Mouse (Mus musculus) G1E (cell line): ENCODE results near the gene Vta1. TPM values are rescaled to one million over a fixed set of nuclear protein-coding genes. Genes with fewer than 3 reads are reported as not detected.

Experiments used
- ATAC-seq: 2 replicates; pipeline ENCODE4 v1.8.0; 2016; ENCODE audit warnings: mild to moderate bottlenecking; ENCODE audit not compliant: insufficient number of reproducible peaks, poor library complexity, low FRiP score, severe bottlenecking; ENCODE audit errors: extremely low read depth
- DNase-seq: peaks from one replicate; pipeline ENCODE4 v3.0.0; 2012; ENCODE audit warnings: low spot score
- H3K27me3 ChIP-seq: 2 replicates; pipeline ENCODE4 v1.6.1; 2012; ENCODE audit warnings: mild to moderate bottlenecking, low read length, inconsistent platforms; ENCODE audit not compliant: insufficient read depth
- H3K36me3 ChIP-seq: replicated peaks from 2 replicates; pipeline ENCODE3; 2012; ENCODE audit warnings: mild to moderate bottlenecking, inconsistent platforms
- H3K4me1 ChIP-seq: 2 replicates; pipeline ENCODE4 v1.6.1; 2012; ENCODE audit warnings: low read depth, low read length, inconsistent platforms, mixed read lengths; ENCODE audit not compliant: insufficient read depth
- H3K4me3 ChIP-seq: 2 replicates; pipeline ENCODE4 v1.5.1; 2012; ENCODE audit warnings: low read depth, mild to moderate bottlenecking, inconsistent platforms, low read length, moderate library complexity, mixed read lengths
- H3K9me3 ChIP-seq: replicated peaks from 2 replicates; pipeline ENCODE4 v1.6.1; 2012; ENCODE audit warnings: inconsistent platforms
- CTCF ChIP-seq: IDR thresholded peaks from 2 replicates; pipeline ENCODE4 v1.5.1; 2012; ENCODE audit warnings: low read depth, low read length, inconsistent platforms, mixed read lengths
- GATA1 ChIP-seq: IDR thresholded peaks from 2 replicates; pipeline ENCODE4 v1.6.1; 2012; ENCODE audit warnings: borderline replicate concordance, low read length, inconsistent platforms, mixed read lengths
- GATA2 ChIP-seq: IDR thresholded peaks from 2 replicates; pipeline ENCODE4 v1.6.1; 2012; ENCODE audit warnings: low read depth, low read length, inconsistent platforms, borderline replicate concordance
- POLR2AphosphoS5 ChIP-seq: IDR thresholded peaks from 2 replicates; pipeline ENCODE4 v1.6.1; 2012; ENCODE audit warnings: low read depth, low read length, inconsistent platforms; ENCODE audit not compliant: insufficient replicate concordance
- TAL1 ChIP-seq: conservative IDR thresholded peaks from 2 replicates; pipeline ENCODE4 v1.6.1; 2012; ENCODE audit warnings: low read depth, low read length, inconsistent platforms, mixed read lengths
- polyA plus RNA-seq: library from polyadenylated mRNA; stranded (reverse); fragments of >175 nt; gene quantifications from 2 replicates; pipeline ENCODE4 v1.2.3, GENCODE M21; 2012
- total RNA-seq, 2 experiments: library from RNA; stranded (forward) in 1 of 2; stranded (reverse) in 1 of 2; fragments of 200-1000 nt in 1 of 2; fragments of >200 nt in 1 of 2; fragmentation: Nextera tagmentation in 1 of 2; gene quantifications; 2 replicates each; pipeline ENCODE4 v1.2.3; 2014 to 2017

Vta1 gene
- total and polyA plus RNA-seq, 3 experiments: 13.9 to 94.7 (median 82.3) TPM

DNA sequence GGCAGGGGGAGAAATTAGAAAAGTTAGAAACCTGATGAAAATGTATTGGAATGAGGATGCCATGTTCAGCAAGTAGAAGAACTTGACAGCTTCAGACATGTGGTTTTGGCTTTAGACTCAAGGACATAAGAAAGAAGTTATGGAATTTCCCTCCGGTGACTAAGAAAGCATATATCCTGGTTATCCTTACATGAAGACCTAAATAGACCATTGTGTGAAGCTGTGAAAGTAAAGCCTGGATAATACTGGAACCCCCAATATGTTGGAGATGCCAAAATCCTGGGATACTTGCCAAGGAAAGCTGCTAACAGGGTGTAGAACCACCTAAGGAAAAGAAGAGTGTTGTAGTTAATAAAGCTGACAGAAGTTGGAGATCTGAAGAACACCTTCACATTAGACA, 79.7 kb downstream of the Vta1 start:
- no peaks in the 10 kb centered on the region for H3K36me3 ChIP-seq
- H3K27me3 ChIP-seq: no peaks in the 10 kb centered on the region
- H3K9me3 ChIP-seq: no peaks in the 10 kb centered on the region
- ATAC-seq: no peak
- H3K4me1 ChIP-seq: no peaks in the 10 kb centered on the region
- H3K4me3 ChIP-seq: no peak overlapping the region
- no peak for DNase-seq
- no peak for TF ChIP-seq GATA2
- no peak for TF ChIP-seq GATA1
- no peak for TF ChIP-seq CTCF
- TF ChIP-seq POLR2AphosphoS5: no peak
- TF ChIP-seq TAL1: no peak

DNA sequence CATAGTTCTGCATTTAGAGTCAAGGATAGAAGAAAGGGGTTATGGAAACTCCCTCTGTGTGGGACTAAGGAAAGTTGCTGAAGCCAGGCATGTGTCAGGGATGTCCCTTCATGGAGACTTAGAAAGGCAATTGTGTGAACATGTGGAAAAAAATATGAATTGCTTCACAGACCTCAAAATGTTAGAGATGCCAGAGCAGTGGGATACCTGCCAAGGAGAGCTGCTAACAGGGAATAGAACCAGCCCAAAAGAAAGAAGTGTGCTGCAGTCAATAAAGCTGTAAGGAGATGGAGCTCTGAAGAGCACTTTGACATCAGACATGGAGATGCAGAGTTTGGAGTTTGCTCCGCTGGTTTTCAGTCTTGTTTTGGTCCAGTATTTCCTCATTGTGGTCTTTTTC, 86.2 kb downstream of the Vta1 start:
- H3K9me3 ChIP-seq: no peaks in the 10 kb centered on the region

DNA sequence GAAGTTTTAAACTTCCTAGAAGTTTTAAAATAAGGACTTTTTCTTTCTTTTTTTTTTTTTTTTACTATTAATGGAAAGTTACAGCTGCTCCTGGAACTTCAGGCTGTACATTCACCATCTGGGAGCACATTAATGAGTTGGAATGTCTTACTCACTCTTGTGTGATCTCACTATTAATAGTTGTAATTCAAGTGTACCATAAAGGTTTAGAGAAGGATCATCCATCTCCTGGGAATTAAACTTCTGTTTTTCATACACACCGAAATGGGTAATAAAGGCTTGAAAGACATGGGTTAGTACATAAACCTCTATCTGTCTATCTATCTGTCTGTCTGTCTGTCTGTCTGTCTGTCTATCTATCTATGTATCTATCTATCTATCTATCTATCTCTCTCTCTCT, 87.1 kb downstream of the Vta1 start:
- Histone ChIP-seq H3K27me3 (no peaks in the 10 kb centered on the region), H3K4me3 (no peak overlapping the region)
- no peak for ATAC-seq

More for the DNA sequence above, 86.2 kb downstream of the Vta1 start:
- ATAC-seq (no peak), DNase-seq (no peak)
- Histone ChIP-seq H3K4me3 (no peak overlapping the region), H3K36me3 (no peaks in the 10 kb centered on the region), H3K27me3 (no peaks in the 10 kb centered on the region), H3K4me1 (no peaks in the 10 kb centered on the region)
- TF ChIP-seq GATA1 (no peak), CTCF (no peak), POLR2AphosphoS5 (no peak), TAL1 (no peak), GATA2 (no peak)

DNA sequence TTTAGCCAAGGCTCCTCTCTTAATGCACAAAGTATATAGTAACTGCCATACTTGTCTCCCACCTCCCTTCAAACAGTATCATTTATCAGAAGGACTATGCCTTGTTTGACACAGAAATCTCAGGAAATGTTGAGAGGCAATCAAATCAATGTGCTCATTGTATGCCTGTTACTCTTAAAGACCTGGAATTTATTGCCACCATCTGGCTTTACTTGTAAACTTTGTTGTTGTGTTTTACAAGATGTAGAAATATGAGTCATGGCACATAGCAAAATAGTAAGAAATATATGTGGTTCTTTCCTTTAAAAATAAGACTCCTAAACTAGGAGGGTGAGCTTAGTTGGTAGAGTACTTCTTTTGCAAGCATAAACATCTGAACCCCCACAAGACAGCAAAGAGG, 89.9 kb downstream of the Vta1 start:
- Histone ChIP-seq H3K27me3 (no peaks in the 10 kb centered on the region), H3K4me1 (no peaks in the 10 kb centered on the region), H3K9me3 (peaks cover 4% of the 10 kb centered on the region), H3K4me3 (no peak overlapping the region), H3K36me3 (no peaks in the 10 kb centered on the region)
- ATAC-seq: no peak
- TF ChIP-seq GATA1 (no peak), CTCF (no peak), TAL1 (no peak), GATA2 (no peak), POLR2AphosphoS5 (no peak)
- DNase-seq: no peak

More for the DNA sequence above, 87.1 kb downstream of the Vta1 start:
- Histone ChIP-seq H3K9me3 (peaks cover 4% of the 10 kb centered on the region), H3K4me1 (no peaks in the 10 kb centered on the region), H3K36me3 (no peaks in the 10 kb centered on the region)
- no peak for TF ChIP-seq GATA1
- no peak for TF ChIP-seq CTCF
- no peak for TF ChIP-seq TAL1
- no peak for TF ChIP-seq GATA2
- no peak for TF ChIP-seq POLR2AphosphoS5
- DNase-seq: no peak

DNA sequence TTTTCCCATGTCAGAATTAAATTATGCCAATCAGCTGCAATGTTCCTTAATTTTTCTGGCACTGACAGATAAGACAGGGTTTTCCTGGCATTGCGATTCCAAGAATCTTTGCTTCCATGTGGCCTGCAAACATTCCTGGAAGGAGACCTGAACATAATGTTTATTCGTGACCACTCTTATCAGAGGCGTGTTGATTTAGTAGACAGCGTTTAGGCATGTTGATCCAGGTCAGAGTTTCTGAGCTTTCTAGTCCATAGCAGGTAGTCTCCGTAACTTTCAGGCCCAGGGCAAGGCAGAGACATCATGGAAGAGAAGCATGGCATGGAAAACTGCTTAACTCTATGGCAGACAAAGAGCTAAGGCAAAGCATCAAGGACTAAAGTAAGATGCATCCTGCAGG, 97.8 kb downstream of the Vta1 start:
- Histone ChIP-seq H3K36me3 (no peaks in the 10 kb centered on the region), H3K9me3 (no peaks in the 10 kb centered on the region), H3K4me3 (no peak overlapping the region), H3K4me1 (no peaks in the 10 kb centered on the region), H3K27me3 (no peaks in the 10 kb centered on the region)
- DNase-seq (no peak), ATAC-seq (no peak)
- TF ChIP-seq POLR2AphosphoS5 (no peak), TAL1 (no peak), CTCF (no peak), GATA2 (no peak), GATA1 (no peak)

Other genes starting within 250 kb of the Vta1 start
- not detected in 2 replicates for gene Adgrg6, start 159.9 kb downstream of the Vta1 start, total RNA-seq (2014; fragmentation: Nextera tagmentation)
- 0.06 and 0.16 TPM in 2 replicates for gene Adgrg6, start 159.9 kb downstream of the Vta1 start, total RNA-seq (2017)
- not detected in 2 replicates for gene Adgrg6, start 159.9 kb downstream of the Vta1 start, polyA plus RNA-seq
- gene Nmbr, start within 50 bp of the Vta1 start, total RNA-seq (2014; fragmentation: Nextera tagmentation): not detected in 2 replicates
- gene Nmbr, start within 50 bp of the Vta1 start, total RNA-seq (2017): 0.27 and 0.46 TPM in 2 replicates
- not detected in 2 replicates for gene Nmbr, start within 50 bp of the Vta1 start, polyA plus RNA-seq
- gene Gje1, start 12.7 kb upstream of the Vta1 start, total RNA-seq (2014; fragmentation: Nextera tagmentation): not detected in 2 replicates
- gene Gje1, start 12.7 kb upstream of the Vta1 start, total RNA-seq (2017): 0.06 TPM in 1 of 2 replicates, not detected in the other
- not detected in 2 replicates for gene Gje1, start 12.7 kb upstream of the Vta1 start, polyA plus RNA-seq